Mouse (Mus musculus): ENCODE data around the gene Olfr62.

DNA sequence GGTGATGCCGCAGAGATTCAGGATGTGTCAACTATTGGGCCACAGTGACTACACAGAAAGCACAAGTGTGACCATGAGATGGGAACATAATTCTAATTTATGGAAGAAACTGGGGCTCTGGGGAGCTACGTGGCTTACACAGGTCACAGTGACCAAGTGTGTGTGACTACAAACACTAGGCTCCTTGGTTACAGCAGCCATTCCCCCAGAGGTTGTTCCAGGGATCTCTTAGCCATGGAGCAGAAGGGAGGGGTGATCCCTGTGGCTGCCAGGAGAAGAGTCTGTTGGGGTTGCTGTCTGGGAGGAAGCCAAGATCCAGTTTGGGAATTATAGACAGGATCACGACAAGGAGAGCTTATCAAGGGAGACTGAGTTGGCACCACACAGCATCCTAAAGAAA, 44.5 kb downstream of the Olfr62 start, which contains the start of gene Olfr1341:
- TF ChIP-seq TAL1 (conservative IDR thresholded peaks at IDR 0.05; ENCODE audit: low read depth, low read length) (no peak), CTCF (IDR thresholded peaks at IDR 0.05; ENCODE audit: low read depth, low read length) (no peak)
